Mouse (Mus musculus) kidney, adult 2 months (tissue): ENCODE results near the gene Acvr1b.

Experiments used
- CTCF ChIP-seq: fragments of 200-500 bp; conservative IDR thresholded peaks from 2 replicates; pipeline ENCODE4 v1.5.1; 2011; ENCODE audit warnings: low read depth, mild to moderate bottlenecking, control low read depth, low read length, moderate library complexity, mixed read lengths; ENCODE audit not compliant: insufficient read depth, insufficient read length
- POLR2A ChIP-seq: fragments of 200-500 bp; IDR thresholded peaks from one replicate; pipeline ENCODE4 v1.6.1; 2011; ENCODE audit warnings: low read depth, low read length, control low read depth

GRCm38 (mm10) chr15:101241853-101242252, 68.0 kb downstream of the Acvr1b start:
- TF ChIP-seq CTCF, result no peak
- TF ChIP-seq POLR2A, result no peak
